ENCODE assay signal across 13 mouse cellular contexts in the genomic region with DNA sequence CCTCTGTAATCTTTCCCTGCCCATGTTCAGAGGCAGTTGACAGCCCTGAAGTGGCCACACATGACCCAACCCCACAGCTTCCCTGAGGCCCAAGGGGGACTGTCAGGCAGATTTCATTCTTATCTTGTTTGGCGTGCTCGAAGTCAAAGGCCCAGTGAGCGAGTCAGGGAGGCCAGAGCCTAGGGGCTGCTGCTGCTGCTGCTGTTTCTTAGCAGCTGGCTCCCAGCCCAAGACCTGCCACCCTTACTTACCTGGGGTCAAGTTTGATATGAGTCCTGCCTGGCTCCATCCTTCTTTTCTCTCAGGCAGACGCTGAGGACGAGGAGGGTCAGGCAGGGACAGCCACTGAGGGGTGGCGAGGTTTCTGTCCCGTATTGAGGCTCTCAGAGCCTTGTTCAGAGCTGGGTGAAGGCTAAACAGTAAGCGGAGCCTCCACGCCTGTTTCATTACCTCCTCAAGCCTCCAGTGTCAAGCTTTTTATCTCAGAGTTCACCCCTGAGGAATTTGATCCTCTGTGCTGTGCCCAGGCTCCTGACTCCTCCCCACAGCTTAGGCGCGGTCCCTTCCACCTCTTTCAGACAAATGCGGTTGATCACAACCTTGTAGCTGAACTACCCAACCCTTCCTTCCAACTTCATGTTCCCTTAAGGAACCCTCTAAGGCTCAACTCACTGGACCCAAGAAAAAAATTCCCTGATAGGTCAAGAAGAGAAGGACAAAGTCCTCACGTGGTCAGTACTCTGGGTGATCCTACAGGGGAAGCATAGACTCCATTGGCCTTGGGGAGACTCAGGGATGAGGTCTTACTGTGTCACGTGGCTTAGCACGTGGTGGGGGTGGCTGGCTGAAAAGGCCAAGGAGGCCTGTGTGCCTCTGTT. TPM values are rescaled to one million over a fixed set of nuclear protein-coding genes. Genes with fewer than 3 reads are reported as not detected.
DNase-seq lines count a peak whose midpoint lies in the region; ATAC-seq and TF ChIP-seq lines count a peak whose summit lies in the region.
"Had no signal": no experiment of that assay in that cellular context is flagged by ENCODE, and none has a peak within 500 bp of the region (broad histone marks: within the 10 kb centered on the region; RNA-seq: fewer than 3 reads in every experiment).

A gene (minus strand): TSS at position 646 of the 878 bp plus-strand sequence.

- H3K4me3 ChIP-seq in heart, embryonic 12.5 days, result no peak within 1 kb of the TSS
- H3K4me3 ChIP-seq in heart, adult 2 months, result no peak within 1 kb of the TSS
- H3K4me3 ChIP-seq in liver, embryonic 16.5 days (ENCODE audit: low read depth, low read length), result no peak within 1 kb of the TSS
- H3K4me3 ChIP-seq: myocyte had no signal

- 20% methylated on average over 15 of the region's 15 CpGs for WGBS in heart, embryonic 12.5 days
- WGBS in heart, adult 2 months, result 49% methylated on average over 15 of the region's 15 CpGs
- 33% methylated on average over 15 of the region's 15 CpGs for WGBS in liver, embryonic 16.5 days (ENCODE audit: insufficient replicate concordance)

- no peaks in the 10 kb centered on the region for H3K79me2 ChIP-seq in heart, adult 2 months (replicated peaks; ENCODE audit: control insufficient read depth, insufficient read depth, low read length)

- 0 out of 2 replicates have a peak, but pooled peaks cover 6% of the 10 kb centered on the region for H3K27me3 ChIP-seq in heart, embryonic 12.5 days (replicated peaks)
- no peaks in the 10 kb centered on the region for H3K27me3 ChIP-seq in heart, adult 2 months (ENCODE audit: control insufficient read depth, insufficient read depth, low read length)
- no peaks in the 10 kb centered on the region for H3K27me3 ChIP-seq in liver, embryonic 16.5 days (ENCODE audit: control insufficient read depth, insufficient read depth, low read depth, low read length)

- H3K27ac ChIP-seq in heart, embryonic 12.5 days (ENCODE audit: poor library complexity, severe bottlenecking), result peak within 1 kb of the TSS; percentile 90
- H3K27ac ChIP-seq in heart, adult 2 months, result no peak within 1 kb of the TSS
- no peak within 1 kb of the TSS for H3K27ac ChIP-seq in liver, embryonic 16.5 days (ENCODE audit: low read length)

- no peak for TF ChIP-seq POLR2A in heart, adult 2 months (IDR thresholded peaks at IDR 0.05; ENCODE audit: insufficient read depth, low read depth, low read length)

- TF ChIP-seq CTCF in heart, adult 2 months (IDR thresholded peaks at IDR 0.05), result no peak

- intact Hi-C loops in heart, adult 2 months (cut with DNase I), result no loop called here

- no peaks in the 10 kb centered on the region for H3K9me3 ChIP-seq in heart, embryonic 12.5 days (replicated peaks)
- no peaks in the 10 kb centered on the region for H3K9me3 ChIP-seq in liver, embryonic 16.5 days (replicated peaks; ENCODE audit: control insufficient read depth, low read length)

- H3K9ac ChIP-seq in heart, embryonic 12.5 days, result no peak within 1 kb of the TSS; the same call in 1 of the 2 replicates
- H3K9ac ChIP-seq in heart, adult 2 months (ENCODE audit: low read depth, low read length), result no peak within 1 kb of the TSS
- no peak within 1 kb of the TSS for H3K9ac ChIP-seq in liver, embryonic 16.5 days (ENCODE audit: low read depth, low read length)

- no peak for TF ChIP-seq EP300 in heart, adult 2 months (IDR thresholded peaks at IDR 0.05; ENCODE audit: insufficient read depth, low read depth, low read length)

- peak within 1 kb of the TSS; percentile 54 for H3K4me2 ChIP-seq in heart, embryonic 12.5 days
- peak within 1 kb of the TSS; percentile 37 for H3K4me2 ChIP-seq in liver, embryonic 16.5 days (ENCODE audit: low read depth, low read length)

- no peak for DNase-seq in heart, adult 2 months
- DNase-seq in c-Kit-negative CD71-positive TER-119-positive erythroid progenitor cells, embryonic 14.5 days (ENCODE audit: low read depth, low spot score), result peak; percentile 45
- DNase-seq in kidney, adult 8-10 months, result peak; percentile 82 to 88
- no peak for DNase-seq in thymus, postnatal 25 days
- no peak for DNase-seq in right cerebral cortex, adult 18-20 months
- no peak for DNase-seq in T-cell, adult 2 months (ENCODE audit: low spot score)
- DNase-seq: cerebellum, adult 18-20 months; gastrocnemius, postnatal 10 days; lung, postnatal 10 days; thymus, postnatal 36 days had no signal

- no peaks in the 10 kb centered on the region for H3K36me3 ChIP-seq in heart, embryonic 12.5 days
- no peaks in the 10 kb centered on the region for H3K36me3 ChIP-seq in heart, adult 2 months (ENCODE audit: control insufficient read depth, insufficient read depth, low read length)
- no peaks in the 10 kb centered on the region for H3K36me3 ChIP-seq in liver, embryonic 16.5 days (ENCODE audit: control insufficient read depth, insufficient read depth)

- peak; percentile 81 for ATAC-seq in heart, embryonic 12.5 days (ENCODE audit: insufficient number of reproducible peaks, low FRiP score)
- peak; percentile 91 for ATAC-seq in liver, embryonic 16.5 days (ENCODE audit: low read depth)

- H3K4me1 ChIP-seq in heart, embryonic 12.5 days (replicated peaks), result peaks cover 39% of the 10 kb centered on the region
- H3K4me1 ChIP-seq in heart, adult 2 months (ENCODE audit: control insufficient read depth, insufficient read depth, low read length), result no peaks in the 10 kb centered on the region
- peaks cover 16% of the 10 kb centered on the region for H3K4me1 ChIP-seq in liver, embryonic 16.5 days (ENCODE audit: control insufficient read depth, low read depth, low read length)

RNA-seq across cellular contexts. Expression of the gene that starts here (rescaled TPM):
- polyA plus RNA-seq in heart, embryonic 12.5 days (2016; fragmentation: Nextera tagmentation; extraction: Ambion mirVana), result 2.1 and 2.9 TPM in 2 replicates
- under 1 TPM; 0.55 to 0.63 TPM for total RNA-seq in heart, adult 2 months (2021)
- polyA plus RNA-seq in heart, adult 2 months (2012; rRNA removed), result 0.64 and 1.1 TPM in 2 replicates
- 0.25 and 1.3 TPM in 2 replicates for polyA plus RNA-seq in liver, embryonic 16.5 days (2015; fragmentation: Nextera tagmentation; extraction: Ambion mirVana)
- total RNA-seq: gastrocnemius, postnatal 10 days had no signal

Comparison
In these comparisons a context has a peak if more than half of its experiments do, and no peak if none do; other contexts are left out.
1. DNase-seq: peak in c-Kit-negative CD71-positive TER-119-positive erythroid progenitor cells, embryonic 14.5 days (single experiment) and kidney, adult 8-10 months (2 of 2); none in heart, adult 2 months (0 of 2), thymus, postnatal 25 days (single experiment), right cerebral cortex, adult 18-20 months (single experiment) and T-cell, adult 2 months (single experiment).